27 mouse cellular contexts compared by ENCODE assay signal in genomic region chr2:155329707-155330106, GRCm38 (mm10).
"Had no signal": no experiment of that assay in that cellular context is flagged by ENCODE, and none has a peak within 500 bp of the region (broad histone marks: within the 10 kb centered on the region; RNA-seq: fewer than 3 reads in every experiment).

No protein-coding gene starts in this region.

- ATAC-seq: hindbrain, postnatal 0 days; intestine, embryonic 16.5 days had no signal

- H3K27ac ChIP-seq: heart, adult 2 months; heart, embryonic 13.5 days; heart, embryonic 15.5 days; hindbrain, embryonic 13.5 days; hindbrain, embryonic 15.5 days; hindbrain, postnatal 0 days; kidney, embryonic 15.5 days; kidney, postnatal 0 days; limb, embryonic 10.5 days; limb, embryonic 12.5 days; liver, embryonic 13.5 days; liver, embryonic 15.5 days had no signal

- H3K27me3 ChIP-seq: heart, embryonic 13.5 days; heart, embryonic 15.5 days; hindbrain, embryonic 13.5 days; hindbrain, embryonic 15.5 days; kidney, embryonic 15.5 days; limb, embryonic 12.5 days; liver, embryonic 13.5 days; liver, embryonic 15.5 days had no signal

- H3K4me1 ChIP-seq: heart, embryonic 13.5 days; heart, embryonic 15.5 days; hindbrain, embryonic 13.5 days; hindbrain, embryonic 15.5 days; kidney, embryonic 15.5 days; limb, embryonic 10.5 days; limb, embryonic 12.5 days; liver, embryonic 13.5 days; liver, embryonic 15.5 days had no signal

- H3K4me3 ChIP-seq: heart, adult 2 months; heart, embryonic 13.5 days; heart, embryonic 15.5 days; hindbrain, embryonic 13.5 days; hindbrain, embryonic 15.5 days; kidney, embryonic 15.5 days; left cerebral cortex, adult 2 months; limb, embryonic 10.5 days; limb, embryonic 12.5 days; liver, embryonic 13.5 days; liver, embryonic 15.5 days had no signal

- H3K9ac ChIP-seq: heart, embryonic 13.5 days; heart, embryonic 15.5 days; hindbrain, embryonic 13.5 days; hindbrain, embryonic 15.5 days; kidney, embryonic 15.5 days; limb, embryonic 12.5 days; liver, embryonic 13.5 days; liver, embryonic 15.5 days had no signal

- H3K9me3 ChIP-seq: heart, embryonic 13.5 days; heart, embryonic 15.5 days; hindbrain, embryonic 13.5 days; hindbrain, embryonic 15.5 days; kidney, embryonic 15.5 days; limb, embryonic 10.5 days; limb, embryonic 12.5 days; liver, embryonic 13.5 days; liver, embryonic 15.5 days had no signal

- H3K4me2 ChIP-seq: heart, embryonic 11.5 days; heart, embryonic 13.5 days; heart, embryonic 15.5 days; hindbrain, embryonic 13.5 days; hindbrain, embryonic 15.5 days; kidney, embryonic 15.5 days; limb, embryonic 12.5 days; liver, embryonic 11.5 days; liver, embryonic 13.5 days; liver, embryonic 15.5 days had no signal

- DNase-seq: gastrocnemius, postnatal 14 days; gastrocnemius, postnatal 36 days; heart, adult 2 months; heart, postnatal 14 days; heart, postnatal 36 days; kidney, adult 11 months; kidney, adult 2 months; kidney, adult 9 months; kidney, postnatal 14 days; kidney, postnatal 36 days; layer of hippocampus, adult 9-11 months; liver; liver, embryonic 13.5 days had no signal
